ENCODE assay signal across 19 mouse cellular contexts in the genomic region with DNA sequence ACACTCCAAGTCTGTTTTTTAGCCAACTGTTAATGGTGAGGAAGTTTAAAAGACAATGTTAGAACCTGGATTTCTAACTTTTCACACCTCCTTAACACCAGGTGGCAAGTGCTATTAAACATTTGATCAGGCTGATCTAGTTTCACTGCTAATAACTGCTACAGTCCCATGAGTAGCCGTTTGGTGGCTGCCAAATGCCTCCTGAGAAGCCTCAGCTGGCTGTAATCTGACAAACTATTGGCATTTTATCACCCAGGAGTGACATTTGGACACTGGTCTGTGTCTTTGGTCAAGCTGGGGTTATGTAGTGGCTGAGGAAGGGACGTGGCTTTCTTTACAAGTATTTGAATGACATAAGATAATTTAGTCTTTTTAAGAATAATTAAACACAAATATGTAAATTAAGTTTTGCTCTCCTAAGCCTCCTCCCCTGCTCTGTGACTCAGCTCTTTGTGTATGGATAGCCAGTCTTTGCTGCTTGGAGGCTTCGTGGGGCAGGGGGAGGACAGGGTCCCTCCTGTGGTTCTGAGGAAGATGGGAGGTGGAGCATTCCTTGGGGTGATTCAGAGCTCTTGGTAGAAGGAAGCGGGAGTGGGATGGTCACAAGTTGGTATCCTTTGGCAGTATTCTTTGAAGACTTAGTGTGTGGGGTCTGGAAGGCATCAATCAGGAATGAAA.
DNase-seq lines count a peak whose midpoint lies in the region; ATAC-seq and TF ChIP-seq lines count a peak whose summit lies in the region.
"Had no signal": no experiment of that assay in that cellular context is flagged by ENCODE, and none has a peak within 500 bp of the region (broad histone marks: within the 10 kb centered on the region; RNA-seq: fewer than 3 reads in every experiment).

No protein-coding gene starts in this region.

- ATAC-seq in midbrain, embryonic 11.5 days (ENCODE audit: low FRiP score), result peak; percentile 50; the same call in 1 of the 2 replicates
- no peak for ATAC-seq in midbrain, embryonic 16.5 days
- 0 out of 2 replicates have a peak, but pooled peaks have one; percentile 60 for ATAC-seq in erythroblast, adult 5-6 weeks (replicated peaks; ENCODE audit: low FRiP score, poor library complexity, severe bottlenecking)
- ATAC-seq in megakaryocyte-erythroid progenitor cell, adult 5-6 weeks (replicated peaks; ENCODE audit: low FRiP score, low TSS enrichment, poor library complexity, severe bottlenecking), result peak; percentile 73
- ATAC-seq: forebrain, postnatal 0 days; intestine, postnatal 0 days; midbrain, embryonic 15.5 days had no signal

- TF ChIP-seq CTCF in heart, adult 2 months (IDR thresholded peaks at IDR 0.05), result 0 out of 2 replicates have a peak, but pooled peaks have one; percentile 3

- intact Hi-C loops in heart, adult 2 months (cut with DNase I), result no loop called here

- DNase-seq in heart, adult 2 months, result no peak
- DNase-seq in heart, adult 9 months (ENCODE audit: low spot score in 2 of 2), result no peak
- DNase-seq in midbrain, embryonic 11.5 days (ENCODE audit: low spot score, missing footprints), result no peak
- no peak for DNase-seq in lung, postnatal 4 days
- no peak for DNase-seq in testis, postnatal 10 days (ENCODE audit: low spot score)
- DNase-seq: cerebellum, adult 9-11 months; forebrain, postnatal 0 days; heart, adult 18-20 months; liver, embryonic 13.5 days; lung, postnatal 14 days had no signal

- H3K79me2 ChIP-seq in heart, adult 2 months (replicated peaks; ENCODE audit: control insufficient read depth, insufficient read depth, low read length), result no peaks in the 10 kb centered on the region; the same call in 1 of the 2 replicates

- H3K4me3 ChIP-seq in heart, adult 2 months, result no peak overlapping the region
- no peak overlapping the region for H3K4me3 ChIP-seq in midbrain, embryonic 11.5 days (ENCODE audit: low read depth, low read length)
- H3K4me3 ChIP-seq in midbrain, embryonic 16.5 days (ENCODE audit: low read depth, low read length), result no peak overlapping the region
- H3K4me3 ChIP-seq: embryonic facial prominence, embryonic 10.5 days; hindbrain, embryonic 15.5 days; liver, embryonic 13.5 days; midbrain, embryonic 15.5 days; neural tube, embryonic 13.5 days; stomach, embryonic 15.5 days had no signal

- peaks cover 5% of the 10 kb centered on the region for H3K4me1 ChIP-seq in heart, adult 2 months (ENCODE audit: control insufficient read depth, insufficient read depth, low read length)
- H3K4me1 ChIP-seq in midbrain, embryonic 11.5 days (ENCODE audit: control insufficient read depth, insufficient read depth, low read length), result no peaks in the 10 kb centered on the region
- 0 out of 2 replicates have a peak, but pooled peaks cover 2% of the 10 kb centered on the region for H3K4me1 ChIP-seq in midbrain, embryonic 16.5 days (ENCODE audit: control insufficient read depth, insufficient read depth, low read length)
- H3K4me1 ChIP-seq: hindbrain, embryonic 15.5 days; midbrain, embryonic 15.5 days had no signal

- no peak overlapping the region for H3K27ac ChIP-seq in heart, adult 2 months
- H3K27ac ChIP-seq in midbrain, embryonic 11.5 days (ENCODE audit: low read depth, low read length), result no peak overlapping the region
- no peak overlapping the region for H3K27ac ChIP-seq in midbrain, embryonic 16.5 days (ENCODE audit: low read length)
- H3K27ac ChIP-seq: embryonic facial prominence, embryonic 10.5 days; hindbrain, embryonic 15.5 days; liver, embryonic 13.5 days; midbrain, embryonic 15.5 days; neural tube, embryonic 13.5 days; stomach, embryonic 15.5 days had no signal

- H3K9me3 ChIP-seq in midbrain, embryonic 11.5 days (ENCODE audit: control insufficient read depth, low read length), result no peaks in the 10 kb centered on the region
- H3K9me3 ChIP-seq in midbrain, embryonic 16.5 days (replicated peaks; ENCODE audit: control insufficient read depth, low read length, poor library complexity, severe bottlenecking), result no peaks in the 10 kb centered on the region
- H3K9me3 ChIP-seq: embryonic facial prominence, embryonic 10.5 days; hindbrain, embryonic 15.5 days; liver, embryonic 13.5 days; midbrain, embryonic 15.5 days; neural tube, embryonic 13.5 days; stomach, embryonic 15.5 days had no signal

- no peak overlapping the region for H3K9ac ChIP-seq in heart, adult 2 months (ENCODE audit: low read depth, low read length)
- no peak overlapping the region for H3K9ac ChIP-seq in midbrain, embryonic 11.5 days (ENCODE audit: low read length)
- no peak overlapping the region for H3K9ac ChIP-seq in midbrain, embryonic 16.5 days (ENCODE audit: low read depth, low read length)
- H3K9ac ChIP-seq: forebrain, postnatal 0 days; hindbrain, embryonic 15.5 days; liver, embryonic 13.5 days; midbrain, embryonic 15.5 days; neural tube, embryonic 13.5 days; stomach, embryonic 15.5 days had no signal

- 45% methylated on average over 4 of the region's 4 CpGs for WGBS in heart, adult 2 months
- 36% methylated on average over 4 of the region's 4 CpGs for WGBS in midbrain, embryonic 11.5 days
- 34% methylated on average over 4 of the region's 4 CpGs for WGBS in midbrain, embryonic 16.5 days

- H3K36me3 ChIP-seq in heart, adult 2 months (ENCODE audit: control insufficient read depth, insufficient read depth, low read length), result peaks cover 2% of the 10 kb centered on the region; the same call in 1 of the 2 replicates
- no peaks in the 10 kb centered on the region for H3K36me3 ChIP-seq in midbrain, embryonic 11.5 days (ENCODE audit: control insufficient read depth, insufficient read depth, low read length)
- no peaks in the 10 kb centered on the region for H3K36me3 ChIP-seq in midbrain, embryonic 16.5 days (ENCODE audit: control insufficient read depth, insufficient read depth, low read length)
- H3K36me3 ChIP-seq: hindbrain, embryonic 15.5 days; midbrain, embryonic 15.5 days; neural tube, embryonic 13.5 days; stomach, embryonic 15.5 days had no signal

- no peak for TF ChIP-seq POLR2A in heart, adult 2 months (IDR thresholded peaks at IDR 0.05; ENCODE audit: insufficient read depth, low read depth, low read length)

- no peak overlapping the region for H3K4me2 ChIP-seq in midbrain, embryonic 11.5 days
- H3K4me2 ChIP-seq in midbrain, embryonic 16.5 days (ENCODE audit: low read length), result no peak overlapping the region
- H3K4me2 ChIP-seq: hindbrain, embryonic 15.5 days; liver, embryonic 13.5 days; midbrain, embryonic 15.5 days; neural tube, embryonic 13.5 days; stomach, embryonic 15.5 days had no signal

- no peak for TF ChIP-seq EP300 in heart, adult 2 months (IDR thresholded peaks at IDR 0.05; ENCODE audit: insufficient read depth, low read depth, low read length)

- no peaks in the 10 kb centered on the region for H3K27me3 ChIP-seq in heart, adult 2 months (ENCODE audit: control insufficient read depth, insufficient read depth, low read length)
- no peaks in the 10 kb centered on the region for H3K27me3 ChIP-seq in midbrain, embryonic 11.5 days (ENCODE audit: control insufficient read depth, insufficient read depth, low read length)
- H3K27me3 ChIP-seq in midbrain, embryonic 16.5 days (ENCODE audit: control insufficient read depth, insufficient read depth, low read depth, low read length), result no peaks in the 10 kb centered on the region
- H3K27me3 ChIP-seq: hindbrain, embryonic 15.5 days; liver, embryonic 13.5 days; midbrain, embryonic 15.5 days; neural tube, embryonic 13.5 days; stomach, embryonic 15.5 days had no signal
